ENCODE assay signal across 17 mouse cellular contexts in genomic region chr3:88198505-88199020, GRCm38 (mm10). TPM values are rescaled to one million over a fixed set of nuclear protein-coding genes. Genes with fewer than 3 reads are reported as not detected.
DNase-seq lines count a peak whose midpoint lies in the region; ATAC-seq and TF ChIP-seq lines count a peak whose summit lies in the region.
"Had no signal": no experiment of that assay in that cellular context is flagged by ENCODE, and none has a peak within 500 bp of the region (broad histone marks: within the 10 kb centered on the region; RNA-seq: fewer than 3 reads in every experiment).

No protein-coding gene starts in this region.

- no peaks in the 10 kb centered on the region for H3K27me3 ChIP-seq in forebrain, postnatal 0 days (ENCODE audit: insufficient read depth, low read length)
- peaks cover 96% of the 10 kb centered on the region for H3K27me3 ChIP-seq in midbrain, embryonic 11.5 days (ENCODE audit: control insufficient read depth, insufficient read depth, low read length)
- H3K27me3 ChIP-seq in neural tube, embryonic 13.5 days = peaks cover 46% of the 10 kb centered on the region
- H3K27me3 ChIP-seq in limb, embryonic 10.5 days (ENCODE audit: low read depth, poor library complexity, severe bottlenecking) = peaks cover 100% of the 10 kb centered on the region

- no peaks in the 10 kb centered on the region for H3K36me3 ChIP-seq in forebrain, postnatal 0 days (ENCODE audit: insufficient read depth)
- no peaks in the 10 kb centered on the region for H3K36me3 ChIP-seq in midbrain, embryonic 11.5 days (ENCODE audit: control insufficient read depth, insufficient read depth, low read length)
- H3K36me3 ChIP-seq in neural tube, embryonic 13.5 days = no peaks in the 10 kb centered on the region
- H3K36me3 ChIP-seq in limb, embryonic 10.5 days = no peaks in the 10 kb centered on the region
- H3K36me3 ChIP-seq: embryonic facial prominence, embryonic 12.5 days had no signal

- H3K27ac ChIP-seq in forebrain, postnatal 0 days (ENCODE audit: low read depth, low read length) = peak overlapping the region; percentile 45; the same call in 1 of the 2 replicates
- no peak overlapping the region for H3K27ac ChIP-seq in midbrain, embryonic 11.5 days (ENCODE audit: low read depth, low read length)
- peak overlapping the region; percentile 98 for H3K27ac ChIP-seq in neural tube, embryonic 13.5 days (replicated peaks)
- no peak overlapping the region for H3K27ac ChIP-seq in limb, embryonic 10.5 days
- H3K27ac ChIP-seq: embryonic facial prominence, embryonic 12.5 days; macrophage had no signal

- H3K4me3 ChIP-seq in forebrain, postnatal 0 days (ENCODE audit: low read depth, low read length) = no peak overlapping the region
- no peak overlapping the region for H3K4me3 ChIP-seq in midbrain, embryonic 11.5 days (ENCODE audit: low read depth, low read length)
- H3K4me3 ChIP-seq in neural tube, embryonic 13.5 days = peak overlapping the region; percentile 14; the same call in 1 of the 2 replicates
- H3K4me3 ChIP-seq in limb, embryonic 10.5 days = no peak overlapping the region
- H3K4me3 ChIP-seq: embryonic facial prominence, embryonic 12.5 days had no signal

- TF ChIP-seq CTCF in forebrain, postnatal 0 days (IDR thresholded peaks at IDR 0.05; ENCODE audit: low read depth) = no peak

- DNase-seq in embryo, embryonic 10.5 days (ENCODE audit: low spot score) = peak; percentile 16
- no peak for DNase-seq in embryo, embryonic 10 days (ENCODE audit: low spot score)
- DNase-seq in forebrain, postnatal 0 days = peak; percentile 37
- peak; percentile 94 for DNase-seq in midbrain, embryonic 11.5 days (ENCODE audit: low spot score, missing footprints)
- DNase-seq in B cell, adult 2 months = no peak
- DNase-seq in kidney, postnatal 4 days = no peak
- no peak for DNase-seq in limb, embryonic 10.5 days (ENCODE audit: low spot score)
- DNase-seq: adrenal gland, postnatal 36 days; lung, adult 18-20 months; right cerebral cortex, adult 18-20 months had no signal

- peak overlapping the region; percentile 23; the same call in 1 of the 2 replicates for H3K9ac ChIP-seq in forebrain, postnatal 0 days
- H3K9ac ChIP-seq in midbrain, embryonic 11.5 days (ENCODE audit: low read length) = no peak overlapping the region
- H3K9ac ChIP-seq in neural tube, embryonic 13.5 days = peak overlapping the region; percentile 60
- H3K9ac ChIP-seq: embryonic facial prominence, embryonic 12.5 days had no signal

- H3K4me1 ChIP-seq in forebrain, postnatal 0 days (ENCODE audit: insufficient read depth) = peaks cover 19% of the 10 kb centered on the region
- peaks cover 30% of the 10 kb centered on the region for H3K4me1 ChIP-seq in midbrain, embryonic 11.5 days (ENCODE audit: control insufficient read depth, insufficient read depth, low read length)
- H3K4me1 ChIP-seq in neural tube, embryonic 13.5 days (replicated peaks) = peaks cover 68% of the 10 kb centered on the region
- H3K4me1 ChIP-seq in limb, embryonic 10.5 days = peaks cover 20% of the 10 kb centered on the region

- no peaks in the 10 kb centered on the region for H3K9me3 ChIP-seq in forebrain, postnatal 0 days (ENCODE audit: low read length)
- H3K9me3 ChIP-seq in midbrain, embryonic 11.5 days (ENCODE audit: control insufficient read depth, low read length) = peaks cover 3% of the 10 kb centered on the region; the same call in 1 of the 2 replicates
- no peaks in the 10 kb centered on the region for H3K9me3 ChIP-seq in neural tube, embryonic 13.5 days
- H3K9me3 ChIP-seq in limb, embryonic 10.5 days (replicated peaks) = no peaks in the 10 kb centered on the region

- ATAC-seq in forebrain, postnatal 0 days = no peak
- ATAC-seq in midbrain, embryonic 11.5 days (ENCODE audit: low FRiP score) = peak; percentile 53
- peak; percentile 26; the same call in 1 of the 2 replicates for ATAC-seq in neural tube, embryonic 13.5 days (ENCODE audit: low read depth)

- WGBS in forebrain, postnatal 0 days = 17% methylated on average over 9 of the region's 9 CpGs
- under 1% methylated on average over 9 of the region's 9 CpGs for whole genome bisulfite sequencing in midbrain, embryonic 11.5 days
- WGBS in neural tube, embryonic 13.5 days = 10% methylated on average over 9 of the region's 9 CpGs
- 2% methylated on average over 9 of the region's 9 CpGs for WGBS in limb, embryonic 10.5 days

- H3K4me2 ChIP-seq in forebrain, postnatal 0 days (ENCODE audit: low read depth) = peak overlapping the region; percentile 30
- H3K4me2 ChIP-seq in midbrain, embryonic 11.5 days = peak overlapping the region; percentile 25
- peak overlapping the region; percentile 88 for H3K4me2 ChIP-seq in neural tube, embryonic 13.5 days
- H3K4me2 ChIP-seq: embryonic facial prominence, embryonic 12.5 days had no signal

RNA-seq across cellular contexts. Expression of gene Rhbg, which starts 55.9 kb away (rescaled TPM):
- total RNA-seq in forebrain, postnatal 0 days (2014; rRNA removed) = 0.19 TPM in 1 of 2 replicates, not detected in the other
- 0.21 and 0.25 TPM in 2 replicates for polyA plus RNA-seq in forebrain, postnatal 0 days (2015; fragmentation: Nextera tagmentation; extraction: Ambion mirVana)
- 0.15 TPM in 1 of 2 replicates, not detected in the other for polyA plus RNA-seq in midbrain, embryonic 11.5 days (2014; fragmentation: Nextera tagmentation; extraction: Ambion mirVana)
- polyA plus RNA-seq in neural tube, embryonic 13.5 days (2015; fragmentation: Nextera tagmentation; extraction: Ambion mirVana) = 0.15 and 0.67 TPM in 2 replicates
- polyA plus RNA-seq in limb, embryonic 10.5 days (2016; fragmentation: Nextera tagmentation; extraction: Ambion mirVana) = 0.18 and 0.34 TPM in 2 replicates
- total RNA-seq: gastrocnemius, adult 18-20 months; granulocyte monocyte progenitor cell, adult 5-6 weeks; left cerebral cortex, adult 8-10 months had no signal
- polyA plus RNA-seq: heart, embryonic 14.5 days; macrophage had no signal

RNA-seq across cellular contexts. Expression of gene Mef2d, which starts 56.4 kb away (rescaled TPM):
- 45.0 and 53.0 TPM in 2 replicates for total RNA-seq in forebrain, postnatal 0 days (2014; rRNA removed)
- polyA plus RNA-seq in forebrain, postnatal 0 days (2015; fragmentation: Nextera tagmentation; extraction: Ambion mirVana) = 30.9 and 34.0 TPM in 2 replicates
- 9.0 and 10.9 TPM in 2 replicates for polyA plus RNA-seq in midbrain, embryonic 11.5 days (2014; fragmentation: Nextera tagmentation; extraction: Ambion mirVana)
- polyA plus RNA-seq in neural tube, embryonic 13.5 days (2015; fragmentation: Nextera tagmentation; extraction: Ambion mirVana) = 15.9 and 19.4 TPM in 2 replicates
- polyA plus RNA-seq in limb, embryonic 10.5 days (2016; fragmentation: Nextera tagmentation; extraction: Ambion mirVana) = 12.3 and 14.0 TPM in 2 replicates

Comparison
In these comparisons a context has a peak if more than half of its experiments do, and no peak if none do; other contexts are left out.
1. DNase-seq: peak in embryo, embryonic 10.5 days (single experiment), forebrain, postnatal 0 days (single experiment) and midbrain, embryonic 11.5 days (single experiment); none in embryo, embryonic 10 days (single experiment), B cell, adult 2 months (0 of 2), kidney, postnatal 4 days (0 of 2) and limb, embryonic 10.5 days (single experiment).
2. H3K27ac ChIP-seq: peak in forebrain, postnatal 0 days (single experiment) and neural tube, embryonic 13.5 days (single experiment); none in midbrain, embryonic 11.5 days (single experiment) and limb, embryonic 10.5 days (single experiment).
3. H3K4me2 ChIP-seq: peak in every context shown above with its lines; median percentile 88 in neural tube, embryonic 13.5 days; 30 in forebrain, postnatal 0 days; 25 in midbrain, embryonic 11.5 days.